Mouse (Mus musculus): Measurements from ENCODE around the gene Camsap2.

The Camsap2 gene

DNA sequence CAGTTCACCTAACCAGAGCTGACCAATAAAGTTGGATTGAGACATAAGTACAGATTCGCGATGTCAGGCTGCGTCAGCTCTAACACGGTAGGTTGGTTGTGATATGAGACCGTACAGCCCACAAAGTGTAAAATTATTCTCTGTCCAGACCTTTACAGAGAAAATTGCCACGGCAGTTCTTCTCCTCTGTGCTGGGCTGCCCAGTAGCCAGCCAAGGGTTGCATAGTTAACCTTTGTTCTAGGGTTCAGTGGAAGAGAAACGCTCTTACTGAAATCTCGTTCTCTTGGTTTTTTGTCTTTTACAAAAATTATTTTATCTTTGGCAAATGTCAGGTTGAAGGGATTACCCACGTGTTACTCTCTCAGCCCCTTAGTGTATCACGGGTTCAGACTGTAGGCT, 123.5 kb downstream of the Camsap2 start:
- no peak for DNase-seq (ENCODE audit: low spot score)

GRCm38 (mm10) chr1:136220037-136220871, 125.7 kb downstream of the Camsap2 start:
- DNase-seq (ENCODE audit: low spot score), result no peak
